Mouse (Mus musculus) urinary bladder, adult 18-20 months (tissue): Measurements from ENCODE around the gene Gm37240.

Experiments used
- DNase-seq, 2 experiments: peaks; one replicate each; pipeline ENCODE4 v3.0.0; 2022; ENCODE audit warnings: low spot score in 2 of 2, mixed read lengths in 2 of 2

Gene Gm37240

GRCm38 (mm10) chr3:85681136-85681535 lies 206.2 kb downstream of the Gm37240 start:
- DNase-seq = no peak

GRCm38 (mm10) chr3:85679960-85680359 lies 207.4 kb downstream of the Gm37240 start:
- no peak for DNase-seq

- DNase-seq = no peak
Observed at GRCm38 (mm10) chr3:85679312-85679933, 207.9 kb downstream of the Gm37240 start.

GRCm38 (mm10) chr3:85677952-85678351 lies 209.4 kb downstream of the Gm37240 start:
- DNase-seq = no peak

- no peak for DNase-seq
Observed at GRCm38 (mm10) chr3:85677133-85677532, 210.2 kb downstream of the Gm37240 start.

GRCm38 (mm10) chr3:85669844-85670243 lies 217.5 kb downstream of the Gm37240 start:
- no peak for DNase-seq

GRCm38 (mm10) chr3:85667683-85668082 lies 219.6 kb downstream of the Gm37240 start:
- DNase-seq = no peak

- no peak for DNase-seq
Observed at GRCm38 (mm10) chr3:85666736-85667135, 220.6 kb downstream of the Gm37240 start.

GRCm38 (mm10) chr3:85666166-85666565 lies 221.2 kb downstream of the Gm37240 start:
- no peak for DNase-seq

GRCm38 (mm10) chr3:85664591-85665171 lies 222.6 kb downstream of the Gm37240 start:
- no peak for DNase-seq

- DNase-seq = no peak
Observed at GRCm38 (mm10) chr3:85663826-85664225, 223.5 kb downstream of the Gm37240 start.

GRCm38 (mm10) chr3:85661926-85662813 lies 225.1 kb downstream of the Gm37240 start:
- no peak for DNase-seq

- DNase-seq = no peak
Observed at GRCm38 (mm10) chr3:85659681-85660080, 227.6 kb downstream of the Gm37240 start.

- no peak for DNase-seq
Observed at GRCm38 (mm10) chr3:85655538-85655937, 231.8 kb downstream of the Gm37240 start.

GRCm38 (mm10) chr3:85652727-85653665 lies 234.3 kb downstream of the Gm37240 start:
- DNase-seq = no peak

- no peak for DNase-seq
Observed at GRCm38 (mm10) chr3:85649176-85649575, 238.1 kb downstream of the Gm37240 start.

- DNase-seq = no peak
Observed at GRCm38 (mm10) chr3:85645517-85646004, 241.8 kb downstream of the Gm37240 start.

- no peak for DNase-seq
Observed at GRCm38 (mm10) chr3:85644814-85645213, 242.5 kb downstream of the Gm37240 start.

- DNase-seq = no peak
Observed at GRCm38 (mm10) chr3:85641751-85642150, 245.6 kb downstream of the Gm37240 start.

GRCm38 (mm10) chr3:85636716-85637447 lies 250.4 kb downstream of the Gm37240 start:
- no peak for DNase-seq

GRCm38 (mm10) chr3:85635591-85635990 lies 251.7 kb downstream of the Gm37240 start:
- no peak for DNase-seq
